Mouse (Mus musculus) spleen, adult 2 months (tissue): ENCODE results near the gene Prox1.

Experiments used
- CTCF ChIP-seq: fragments of 200-500 bp; IDR thresholded peaks from 2 replicates; pipeline ENCODE4 v1.5.1; 2011; ENCODE audit warnings: mild to moderate bottlenecking, inconsistent platforms; ENCODE audit not compliant: insufficient read depth, insufficient read length, insufficient replicate concordance; ENCODE audit errors: extremely low read depth
- POLR2A ChIP-seq: fragments of 200-500 bp; IDR thresholded peaks from 2 replicates; pipeline ENCODE4 v1.6.1; 2011; ENCODE audit warnings: low read depth, low read length, inconsistent platforms

GRCm38 (mm10) chr1:190161708-190162465 lies 8.6 kb downstream of the Prox1 start:
- TF ChIP-seq POLR2A (no peak), CTCF (no peak)
